Mouse (Mus musculus): ENCODE measurements around the gene Ptpn6. TPM values are rescaled to one million over a fixed set of nuclear protein-coding genes. Genes with fewer than 3 reads are reported as not detected.
"Not testable (repeated sequence)": the region's sequence is repeated elsewhere in the genome, so short reads cannot be mapped to it uniquely, and the experiment has no call there.

Gene Ptpn6
- polyA plus RNA-seq, 1 experiment from 2014 or later: 6.9 TPM

GRCm38 (mm10) chr6:124693243-124693981, 45.1 kb downstream of the Ptpn6 start:
- Histone ChIP-seq H3K4me3 (ENCODE audit: low read depth, low read length) (no peak overlapping the region), H3K36me3 (ENCODE audit: control insufficient read depth, insufficient read depth, low read length) (no peaks in the 10 kb centered on the region), H3K4me1 (ENCODE audit: control insufficient read depth, insufficient read depth, low read length) (no peaks in the 10 kb centered on the region), H3K27ac (ENCODE audit: low read depth, low read length) (no peak overlapping the region), H3K4me2 (ENCODE audit: low read depth) (no peak overlapping the region), H3K9ac (ENCODE audit: low read length) (no peak overlapping the region), H3K9me3 (ENCODE audit: control insufficient read depth, low read length) (no peaks in the 10 kb centered on the region), H3K27me3 (ENCODE audit: control insufficient read depth, insufficient read depth, low read length) (no peaks in the 10 kb centered on the region)
- DNase-seq (ENCODE audit: low spot score) (no peak), ATAC-seq (ENCODE audit: insufficient read depth, low FRiP score, low TSS enrichment) (no peak)
- 72% methylated on average over 15 of the region's 15 CpGs for whole genome bisulfite sequencing

- no peaks in the 10 kb centered on the region for H3K9me3 ChIP-seq (ENCODE audit: control insufficient read depth, low read length)
- no peaks in the 10 kb centered on the region for H3K27me3 ChIP-seq (ENCODE audit: control insufficient read depth, insufficient read depth, low read length)
- H3K9ac ChIP-seq (ENCODE audit: low read length): no peak overlapping the region
- WGBS: 92% methylated on average over 3 of the region's 3 CpGs
- H3K27ac ChIP-seq (ENCODE audit: low read depth, low read length): no peak overlapping the region
- DNase-seq (ENCODE audit: low spot score) (no peak), ATAC-seq (ENCODE audit: insufficient read depth, low FRiP score, low TSS enrichment) (no peak)
- no peak overlapping the region for H3K4me3 ChIP-seq (ENCODE audit: low read depth, low read length)
- H3K4me1 ChIP-seq (ENCODE audit: control insufficient read depth, insufficient read depth, low read length): no peaks in the 10 kb centered on the region
- H3K4me2 ChIP-seq (ENCODE audit: low read depth): no peak overlapping the region
- no peaks in the 10 kb centered on the region for H3K36me3 ChIP-seq (ENCODE audit: control insufficient read depth, insufficient read depth, low read length)
Measured at GRCm38 (mm10) chr6:124690517-124690916, 48.0 kb downstream of the Ptpn6 start.

- ATAC-seq (ENCODE audit: insufficient read depth, low FRiP score, low TSS enrichment): no peak
Measured at GRCm38 (mm10) chr6:124689011-124689410, 49.5 kb downstream of the Ptpn6 start.

GRCm38 (mm10) chr6:124688151-124688758, 50.3 kb downstream of the Ptpn6 start:
- Histone ChIP-seq H3K9me3 (ENCODE audit: control insufficient read depth, low read length) (no peaks in the 10 kb centered on the region), H3K4me2 (ENCODE audit: low read depth) (no peak overlapping the region), H3K27ac (ENCODE audit: low read depth, low read length) (no peak overlapping the region), H3K27me3 (ENCODE audit: control insufficient read depth, insufficient read depth, low read length) (no peaks in the 10 kb centered on the region), H3K9ac (ENCODE audit: low read length) (no peak overlapping the region), H3K4me1 (ENCODE audit: control insufficient read depth, insufficient read depth, low read length) (no peaks in the 10 kb centered on the region), H3K4me3 (ENCODE audit: low read depth, low read length) (no peak overlapping the region), H3K36me3 (ENCODE audit: control insufficient read depth, insufficient read depth, low read length) (no peaks in the 10 kb centered on the region)
- DNase-seq (ENCODE audit: low spot score) (no peak), ATAC-seq (ENCODE audit: insufficient read depth, low FRiP score, low TSS enrichment) (no peak)
- WGBS: 90% methylated on average over 8 of the region's 8 CpGs

More at GRCm38 (mm10) chr6:124689011-124689410, 49.5 kb downstream of the Ptpn6 start:
- H3K27ac ChIP-seq (ENCODE audit: low read depth, low read length): no peak overlapping the region
- H3K9ac ChIP-seq (ENCODE audit: low read length): no peak overlapping the region
- H3K27me3 ChIP-seq (ENCODE audit: control insufficient read depth, insufficient read depth, low read length): no peaks in the 10 kb centered on the region
- no peak overlapping the region for H3K4me3 ChIP-seq (ENCODE audit: low read depth, low read length)
- no peaks in the 10 kb centered on the region for H3K4me1 ChIP-seq (ENCODE audit: control insufficient read depth, insufficient read depth, low read length)
- H3K4me2 ChIP-seq (ENCODE audit: low read depth): no peak overlapping the region
- DNase-seq (ENCODE audit: low spot score): no peak
- H3K36me3 ChIP-seq (ENCODE audit: control insufficient read depth, insufficient read depth, low read length): no peaks in the 10 kb centered on the region
- no peaks in the 10 kb centered on the region for H3K9me3 ChIP-seq (ENCODE audit: control insufficient read depth, low read length)
- WGBS: 92% methylated on average over 3 of the region's 3 CpGs

- H3K9ac ChIP-seq (ENCODE audit: low read length); H3K4me3 ChIP-seq (ENCODE audit: low read depth, low read length); DNase-seq (ENCODE audit: low spot score); H3K36me3 ChIP-seq (ENCODE audit: control insufficient read depth, insufficient read depth, low read length); H3K27ac ChIP-seq (ENCODE audit: low read depth, low read length); H3K27me3 ChIP-seq (ENCODE audit: control insufficient read depth, insufficient read depth, low read length); ATAC-seq (ENCODE audit: insufficient read depth, low FRiP score, low TSS enrichment); H3K4me1 ChIP-seq (ENCODE audit: control insufficient read depth, insufficient read depth, low read length); H3K9me3 ChIP-seq (ENCODE audit: control insufficient read depth, low read length); H3K4me2 ChIP-seq (ENCODE audit: low read depth): not testable (repeated sequence)
- 85% methylated on average over 1 of the region's 1 CpGs for WGBS
Measured at GRCm38 (mm10) chr6:124686644-124687043, 51.9 kb downstream of the Ptpn6 start.

GRCm38 (mm10) chr6:124685606-124686386, 52.7 kb downstream of the Ptpn6 start:
- Histone ChIP-seq H3K9me3 (ENCODE audit: control insufficient read depth, low read length) (no peaks in the 10 kb centered on the region), H3K4me2 (ENCODE audit: low read depth) (no peak overlapping the region), H3K4me1 (ENCODE audit: control insufficient read depth, insufficient read depth, low read length) (no peaks in the 10 kb centered on the region), H3K27me3 (ENCODE audit: control insufficient read depth, insufficient read depth, low read length) (no peaks in the 10 kb centered on the region), H3K27ac (ENCODE audit: low read depth, low read length) (no peak overlapping the region), H3K9ac (ENCODE audit: low read length) (no peak overlapping the region), H3K4me3 (ENCODE audit: low read depth, low read length) (no peak overlapping the region), H3K36me3 (ENCODE audit: control insufficient read depth, insufficient read depth, low read length) (no peaks in the 10 kb centered on the region)
- ATAC-seq (ENCODE audit: insufficient read depth, low FRiP score, low TSS enrichment): no peak
- 81% methylated on average over 12 of the region's 12 CpGs for WGBS
- peak; percentile 5 for DNase-seq (ENCODE audit: low spot score)

GRCm38 (mm10) chr6:124683591-124684417, 54.7 kb downstream of the Ptpn6 start:
- Histone ChIP-seq H3K4me3 (ENCODE audit: low read depth, low read length) (no peak overlapping the region), H3K9ac (ENCODE audit: low read length) (no peak overlapping the region), H3K4me1 (ENCODE audit: control insufficient read depth, insufficient read depth, low read length) (no peaks in the 10 kb centered on the region), H3K36me3 (ENCODE audit: control insufficient read depth, insufficient read depth, low read length) (no peaks in the 10 kb centered on the region), H3K27ac (ENCODE audit: low read depth, low read length) (no peak overlapping the region), H3K27me3 (ENCODE audit: control insufficient read depth, insufficient read depth, low read length) (no peaks in the 10 kb centered on the region), H3K4me2 (ENCODE audit: low read depth) (no peak overlapping the region), H3K9me3 (ENCODE audit: control insufficient read depth, low read length) (no peaks in the 10 kb centered on the region)
- peak; percentile 1 for DNase-seq (ENCODE audit: low spot score)
- ATAC-seq (ENCODE audit: insufficient read depth, low FRiP score, low TSS enrichment): no peak
- WGBS: 86% methylated on average over 14 of the region's 14 CpGs

- not testable (repeated sequence) for H3K9ac ChIP-seq (ENCODE audit: low read length); H3K4me3 ChIP-seq (ENCODE audit: low read depth, low read length); H3K9me3 ChIP-seq (ENCODE audit: control insufficient read depth, low read length); H3K4me1 ChIP-seq (ENCODE audit: control insufficient read depth, insufficient read depth, low read length); ATAC-seq (ENCODE audit: insufficient read depth, low FRiP score, low TSS enrichment); H3K27me3 ChIP-seq (ENCODE audit: control insufficient read depth, insufficient read depth, low read length); H3K4me2 ChIP-seq (ENCODE audit: low read depth); H3K27ac ChIP-seq (ENCODE audit: low read depth, low read length); H3K36me3 ChIP-seq (ENCODE audit: control insufficient read depth, insufficient read depth, low read length)
- 72% methylated on average over 6 of the region's 6 CpGs for WGBS
- DNase-seq (ENCODE audit: low spot score): peak; percentile 7
Measured at GRCm38 (mm10) chr6:124682291-124682690, 56.2 kb downstream of the Ptpn6 start.
